Mouse (Mus musculus) c-Kit-positive CD71-positive TER-119-positive erythroid progenitor cells, embryonic 14.5 days (primary cell): ENCODE measurements around the gene Gnpnat1.
A peak's percentile ranks its signal among the peaks of the same experiment; 100 is the strongest.
"Not testable (repeated sequence)": the region's sequence is repeated elsewhere in the genome, so short reads cannot be mapped to it uniquely, and the experiment has no call there.

ENCODE experiments used
- DNase-seq: peaks from one replicate; pipeline ENCODE4 v3.0.0-alpha.2; 2013; ENCODE audit warnings: low spot score

The Gnpnat1 gene

GRCm38 (mm10) chr14:45404813-45405212 is at the start of gene Gnpnat1:
Gene Gnpnat1, minus strand, starts transcription at chr14:45404913.
- not testable (repeated sequence) for DNase-seq

- no peak for DNase-seq
These were observed 49.0 kb upstream of the Gnpnat1 start for GRCm38 (mm10) chr14:45453538-45454233.

GRCm38 (mm10) chr14:45452861-45453512 is 48.3 kb upstream of the Gnpnat1 start:
- no peak for DNase-seq

DNA sequence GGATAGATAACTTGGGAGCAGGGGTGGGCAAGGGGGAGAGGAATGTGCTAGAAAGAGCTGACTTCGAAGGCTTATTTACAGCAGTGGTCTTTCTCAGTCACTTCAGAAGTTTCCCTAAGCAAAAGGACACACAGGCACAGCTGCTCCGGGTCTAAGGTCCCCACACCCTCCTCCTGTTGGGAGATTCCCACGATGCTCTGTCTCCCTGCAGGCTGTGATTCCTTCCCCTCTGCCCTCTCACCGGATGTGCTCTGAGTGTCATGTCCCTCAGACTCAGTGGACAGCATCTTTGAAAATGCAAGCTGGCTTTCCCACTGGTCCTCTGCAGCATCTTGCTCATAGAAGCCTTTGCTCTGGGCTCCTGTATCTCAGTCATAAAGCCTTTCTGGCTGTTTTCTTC is 47.4 kb upstream of the Gnpnat1 start:
- DNase-seq = no peak

DNA sequence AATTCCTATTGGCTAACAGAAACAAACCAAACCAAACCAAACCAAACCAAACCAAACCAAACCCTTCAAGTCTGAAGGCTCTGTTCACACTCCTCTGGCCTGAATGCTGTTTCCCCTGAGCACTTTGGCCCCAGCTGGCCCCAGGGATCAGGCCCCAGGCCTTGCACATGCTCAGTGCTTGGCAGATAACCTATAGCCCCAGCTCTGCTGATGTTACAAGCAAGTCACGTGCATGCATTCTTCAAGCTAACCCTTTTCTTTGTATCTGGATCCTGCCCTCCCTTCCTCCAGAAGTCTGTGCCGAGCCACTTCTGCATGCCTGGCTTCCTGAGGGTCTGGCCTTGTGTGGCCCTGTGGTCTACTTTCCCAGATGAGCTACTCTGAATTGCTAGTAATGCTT is 46.4 kb upstream of the Gnpnat1 start:
- no peak for DNase-seq

- no peak for DNase-seq
These were observed 42.1 kb upstream of the Gnpnat1 start for GRCm38 (mm10) chr14:45446777-45447176.

- peak; percentile 40 for DNase-seq
These were observed 40.7 kb upstream of the Gnpnat1 start for GRCm38 (mm10) chr14:45445445-45445844.

- no peak for DNase-seq
These were observed 40.2 kb upstream of the Gnpnat1 start for GRCm38 (mm10) chr14:45444870-45445269.

GRCm38 (mm10) chr14:45442781-45443560 is 38.3 kb upstream of the Gnpnat1 start:
- no peak for DNase-seq

DNA sequence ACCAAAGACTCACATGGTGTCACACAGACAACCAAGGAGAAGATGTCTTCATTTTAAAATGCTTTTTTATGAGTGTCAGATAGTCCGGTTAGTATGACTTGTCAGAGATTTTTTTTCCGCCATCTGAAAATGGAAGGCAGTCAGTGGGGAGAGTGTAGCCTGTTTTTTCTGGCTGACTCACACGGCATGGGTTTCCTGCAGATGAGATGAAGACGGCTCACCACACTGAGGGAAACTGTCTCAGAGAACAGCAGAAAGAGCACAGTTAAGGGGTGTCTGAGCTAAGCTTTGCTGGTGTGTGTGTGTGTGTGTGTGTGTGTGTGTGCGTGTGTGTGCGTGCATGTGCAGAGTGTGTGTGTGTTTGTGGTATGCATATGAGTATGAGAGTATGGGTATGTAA is 36.6 kb upstream of the Gnpnat1 start:
- no peak for DNase-seq

DNA sequence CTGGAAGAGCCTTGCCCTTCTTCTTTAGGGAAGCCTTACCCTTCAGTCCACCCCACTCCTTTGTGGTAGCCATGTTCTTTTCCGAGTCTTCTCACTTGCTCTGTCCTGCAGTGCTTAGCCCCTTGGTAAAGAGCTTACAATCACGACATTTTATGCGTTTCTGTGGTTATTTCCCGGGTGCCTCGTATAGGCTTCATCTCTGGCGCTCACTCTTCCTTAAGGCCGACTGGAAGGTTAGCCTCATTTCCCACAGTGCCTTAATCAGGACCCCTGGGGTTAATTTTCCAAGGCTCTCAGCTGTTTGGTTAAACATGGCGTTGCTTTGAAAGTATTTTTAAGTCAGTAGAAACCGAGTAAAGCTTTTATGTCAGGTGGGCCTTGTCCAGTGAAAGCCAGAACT is 34.7 kb upstream of the Gnpnat1 start:
- no peak for DNase-seq

DNA sequence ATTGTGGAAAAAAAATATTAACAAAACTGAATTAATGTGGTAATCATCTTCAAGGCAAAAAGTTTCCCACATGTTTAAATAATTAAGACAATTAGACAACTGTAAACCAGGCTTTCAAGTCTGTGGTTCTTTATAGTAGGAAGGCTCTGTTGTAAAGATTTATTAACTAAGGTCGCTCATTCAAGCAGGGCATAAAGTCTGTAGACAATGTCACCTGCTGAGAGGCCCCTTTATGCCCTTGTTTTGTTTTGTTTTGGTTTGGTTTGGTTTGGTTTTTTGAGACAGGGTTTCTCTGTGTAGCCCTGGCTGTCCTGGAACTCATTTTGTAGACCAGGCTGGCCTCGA is 34.2 kb upstream of the Gnpnat1 start:
- no peak for DNase-seq

DNA sequence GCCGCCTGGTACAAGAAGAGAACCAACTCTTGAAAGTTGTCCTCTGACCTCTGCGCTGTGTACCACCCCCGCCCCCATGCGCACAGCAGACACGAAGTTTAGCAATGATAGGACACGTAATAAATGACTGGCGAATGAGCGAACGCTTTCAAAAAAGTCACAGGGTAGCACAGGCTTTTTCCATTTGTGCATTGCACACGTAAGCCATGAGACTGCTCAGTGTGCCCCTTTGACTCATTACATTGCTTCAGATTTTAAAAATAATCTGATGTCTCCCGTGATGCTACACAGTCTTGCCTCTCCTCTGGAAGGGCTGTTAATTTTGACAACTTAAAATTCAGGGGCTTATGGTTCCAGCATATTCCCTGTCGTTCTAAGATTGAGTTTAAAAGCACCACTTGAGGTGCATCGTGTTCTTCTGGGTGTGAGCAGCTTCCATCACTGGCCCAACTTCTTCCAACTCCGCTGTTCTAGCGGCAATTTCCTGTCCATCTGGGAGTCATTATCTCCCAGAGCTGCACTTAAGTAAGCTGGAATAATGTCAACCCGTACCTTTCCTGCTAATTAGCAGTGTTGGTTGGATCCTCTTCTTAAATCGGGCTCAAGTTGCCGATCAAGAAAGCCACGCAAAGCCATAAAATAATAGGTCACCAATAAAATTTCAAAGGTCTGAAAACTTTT is 33.7 kb upstream of the Gnpnat1 start:
- DNase-seq = no peak

- DNase-seq = no peak
These were observed 29.5 kb upstream of the Gnpnat1 start for GRCm38 (mm10) chr14:45434220-45434619.

GRCm38 (mm10) chr14:45432003-45432402 is 27.3 kb upstream of the Gnpnat1 start:
- no peak for DNase-seq

DNA sequence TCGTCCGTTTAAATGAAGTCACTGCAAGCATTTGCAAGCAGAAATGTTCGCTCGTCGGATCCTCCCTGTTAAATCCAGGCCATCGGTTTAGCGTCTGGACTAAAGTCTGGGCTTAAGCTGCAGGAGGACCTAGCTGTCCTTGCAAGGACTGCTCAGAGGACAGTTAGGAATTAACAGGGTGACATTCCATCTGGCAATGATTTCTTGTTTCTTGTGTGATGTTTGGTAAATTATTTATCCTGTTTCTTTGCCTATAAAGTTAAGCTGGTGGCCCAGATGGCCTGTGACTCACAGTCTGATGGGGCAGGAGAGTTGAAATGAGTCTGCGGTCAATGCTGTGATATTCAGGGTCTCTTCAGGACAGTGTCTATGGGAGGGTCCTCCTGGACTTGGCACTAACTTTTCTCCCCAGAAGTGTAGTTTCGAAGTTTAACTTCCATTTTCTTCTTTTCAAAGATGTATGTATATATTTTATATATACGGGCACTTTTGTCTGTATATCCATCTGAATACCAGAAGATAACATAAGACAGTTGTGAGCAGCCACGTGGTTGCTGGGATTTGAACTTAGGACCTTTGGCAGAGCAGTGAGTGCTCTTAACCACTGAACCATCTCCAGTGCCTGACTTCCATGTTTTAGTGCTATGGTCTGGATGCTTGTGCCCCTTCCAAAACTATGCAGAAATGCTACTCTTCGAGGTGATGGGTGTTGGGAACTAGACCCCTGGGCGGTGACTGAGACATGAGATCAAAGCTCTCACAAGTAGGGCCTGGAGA is 25.5 kb upstream of the Gnpnat1 start:
- DNase-seq = no peak

DNA sequence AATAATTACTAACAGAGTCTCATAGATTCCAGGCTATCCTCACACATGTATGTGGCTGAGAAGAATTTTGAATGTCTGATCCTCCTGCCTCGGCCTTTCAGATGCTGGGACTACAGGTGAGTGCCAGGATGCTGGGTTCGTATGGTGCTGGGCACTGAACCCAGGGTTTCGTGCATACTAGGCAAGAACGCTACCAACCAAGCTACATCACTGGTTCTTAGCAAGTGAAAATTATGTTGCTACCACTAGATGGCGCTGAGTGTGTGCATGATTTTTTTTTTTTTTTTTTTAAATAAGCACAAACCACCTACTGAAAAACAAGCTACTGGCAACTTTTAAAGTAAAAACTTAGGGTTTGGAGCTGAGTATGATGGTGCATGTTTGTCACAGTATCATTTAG is 18.5 kb upstream of the Gnpnat1 start:
- peak; percentile 56 for DNase-seq

DNA sequence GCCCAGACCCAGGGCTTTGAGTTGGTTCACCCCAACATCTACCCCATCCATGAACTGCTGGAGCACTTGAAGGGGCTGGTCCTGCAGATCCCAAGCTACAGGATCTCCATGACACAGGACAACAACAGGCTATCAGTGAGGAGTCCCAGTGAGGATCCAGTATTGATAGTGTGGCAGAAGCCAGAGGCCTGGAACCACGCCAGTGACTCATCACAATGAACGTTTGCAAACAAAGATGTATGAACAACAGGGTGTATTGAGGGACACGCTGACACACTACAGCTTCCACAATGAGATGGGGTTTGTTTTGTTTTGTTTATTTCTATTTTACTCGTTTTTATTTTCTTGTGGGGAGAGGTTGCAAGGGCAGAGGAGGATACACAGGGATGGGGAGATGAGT is 17.7 kb upstream of the Gnpnat1 start:
- no peak for DNase-seq

DNA sequence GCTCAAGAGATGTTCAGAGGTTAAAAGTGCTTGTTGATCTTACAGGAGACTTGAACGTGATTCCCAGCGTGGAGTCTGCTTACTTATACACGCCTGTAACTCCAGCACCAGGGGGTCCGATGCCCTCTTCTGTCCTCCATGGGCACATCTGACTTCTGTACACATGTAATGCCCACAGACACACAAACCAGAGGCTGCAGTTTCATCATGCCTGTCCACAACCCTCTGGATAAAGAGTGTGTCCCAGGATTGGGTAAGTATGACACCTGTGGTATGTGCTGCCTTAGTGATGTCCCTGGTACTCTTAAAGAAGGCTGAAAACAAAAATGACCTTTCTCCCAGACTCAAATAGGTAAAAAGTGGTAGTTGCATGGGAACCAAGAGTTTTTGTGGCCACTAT is 14.6 kb upstream of the Gnpnat1 start:
- DNase-seq = no peak

GRCm38 (mm10) chr14:45418553-45418952 is 13.8 kb upstream of the Gnpnat1 start:
- no peak for DNase-seq

DNA sequence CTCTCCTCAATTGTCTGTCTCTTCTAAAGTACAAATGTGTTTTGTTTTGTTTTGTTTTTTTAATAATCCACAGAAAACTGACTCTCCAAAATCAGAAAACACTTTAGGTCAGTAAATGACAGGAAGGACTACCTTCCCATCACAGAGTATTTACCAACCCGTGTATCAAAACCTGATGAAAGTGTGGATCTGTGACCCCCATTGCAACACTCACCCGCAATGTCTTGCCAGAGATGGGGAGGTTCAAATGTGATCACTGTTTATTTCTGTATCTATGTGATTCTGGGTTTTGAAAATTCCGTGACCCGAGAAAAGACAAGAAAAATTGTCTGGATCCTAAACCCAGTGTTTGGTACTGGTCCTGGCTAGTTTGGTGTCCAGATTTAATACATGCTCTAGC is 11.6 kb upstream of the Gnpnat1 start:
- DNase-seq = no peak

DNA sequence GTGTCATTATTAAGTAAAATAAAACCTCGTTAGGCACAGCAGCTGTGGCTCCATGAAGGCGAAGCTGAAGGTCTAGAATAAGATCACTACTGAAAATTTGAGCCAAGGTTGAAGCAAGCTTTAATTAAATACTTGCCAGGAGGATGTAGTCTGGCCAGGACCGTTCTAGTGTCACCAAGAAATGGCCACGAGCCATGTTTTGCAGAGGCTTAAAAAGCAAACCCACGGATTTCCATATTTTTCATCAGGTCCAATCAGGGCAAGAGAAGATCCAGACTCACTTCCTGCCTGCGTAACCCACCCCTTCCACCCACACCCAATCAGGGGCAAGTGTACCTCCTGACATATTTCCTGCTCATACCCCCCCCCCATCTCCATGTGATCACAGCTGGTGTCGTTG is 1.1 kb downstream of the Gnpnat1 start:
- no peak for DNase-seq
